Mouse (Mus musculus) stomach, postnatal 0 days (tissue): Measurements from ENCODE around the gene Syap1.
"Not testable (repeated sequence)": the region's sequence is repeated elsewhere in the genome, so short reads cannot be mapped to it uniquely, and the experiment has no call there.

ENCODE experiments used
- CTCF ChIP-seq: IDR thresholded peaks from 2 replicates; pipeline ENCODE4 v1.5.1; 2016; ENCODE audit warnings: antibody characterized with exemption, low read depth, mild to moderate bottlenecking, moderate library complexity
- EP300 ChIP-seq: optimal IDR thresholded peaks from 2 replicates; pipeline ENCODE3; 2016; ENCODE audit warnings: antibody characterized with exemption

DNA sequence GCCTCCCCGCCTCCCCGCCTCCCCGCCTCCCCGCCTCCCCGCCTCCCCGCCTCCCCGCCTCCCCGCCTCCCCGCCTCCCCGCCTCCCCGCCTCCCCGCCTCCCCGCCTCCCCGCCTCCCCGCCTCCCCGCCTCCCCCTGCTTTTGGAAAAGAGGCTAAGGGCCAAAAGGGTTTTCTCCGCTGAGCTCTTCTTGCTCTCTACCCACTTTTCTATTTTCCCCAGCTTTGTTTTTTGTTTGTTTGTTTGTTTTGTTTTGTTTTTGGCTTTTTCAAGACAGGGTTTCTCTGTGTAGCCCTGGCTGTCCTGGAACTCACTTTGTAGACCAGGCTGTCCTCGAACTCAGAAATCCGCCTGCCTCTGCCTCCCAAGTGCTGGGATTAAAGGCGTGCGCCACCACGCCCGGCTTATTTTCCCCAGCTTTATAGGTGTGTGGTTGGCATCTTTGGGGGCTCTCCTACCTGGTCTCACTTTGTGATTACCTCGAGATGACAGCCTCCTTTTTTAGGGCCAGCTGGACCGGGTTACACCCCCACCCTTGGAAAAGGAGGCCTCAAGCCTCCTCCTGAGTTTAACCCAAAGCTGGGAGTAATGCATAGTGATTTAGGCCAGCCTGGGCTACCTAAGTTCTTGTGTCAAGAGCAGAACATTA, 452 bp upstream of the Syap1 start:
- not testable (repeated sequence) for TF ChIP-seq CTCF, EP300
